Mouse (Mus musculus) ES-E14 (cell line): ENCODE measurements at regions not wholly inside any gene's neighbourhood (a gene's known extent, or its start where the extent isn't known, plus 50 kb on each side); places are given as distances from the start of the nearest gene placed in this dataset.

Source experiments
- DNase-seq: peaks from one replicate; pipeline ENCODE4 v3.0.0-alpha.2; 2013; ENCODE audit warnings: low read depth, low spot score
- H3K27ac ChIP-seq: 2 replicates; pipeline ENCODE4 v1.5.1; 2012; ENCODE audit warnings: low read depth, mild to moderate bottlenecking, low read length, moderate library complexity, mixed read lengths; ENCODE audit not compliant: poor library complexity, insufficient read depth, severe bottlenecking
- H3K36me3 ChIP-seq: 2 replicates; pipeline ENCODE4 v1.6.1; 2012; ENCODE audit warnings: mild to moderate bottlenecking, low read length, moderate library complexity, mixed read lengths; ENCODE audit not compliant: control insufficient read depth, poor library complexity, insufficient read depth, severe bottlenecking
- H3K4me1 ChIP-seq, 2 experiments: fragments of 150-350 bp in 1 of 2; sonication (generic) in 1 of 2; 2 replicates each; pipeline ENCODE4 v1.6.1; 2012; ENCODE audit warnings: low read length in 2 of 2, mild to moderate bottlenecking in 1 of 2, mixed read lengths in 1 of 2; ENCODE audit not compliant: control insufficient read depth in 2 of 2, insufficient read depth in 2 of 2, poor library complexity in 1 of 2
- H3K4me3 ChIP-seq, 2 experiments: fragments of 150-350 bp in 1 of 2; sonication (generic) in 1 of 2; 2 replicates each; pipeline ENCODE4 v1.5.1; 2012; ENCODE audit warnings: low read length in 2 of 2, low read depth in 1 of 2, mild to moderate bottlenecking in 1 of 2, mixed read lengths in 1 of 2; ENCODE audit not compliant: insufficient read depth in 1 of 2, poor library complexity in 1 of 2, severe bottlenecking in 1 of 2
- H3K9ac ChIP-seq: 2 replicates; pipeline ENCODE4 v1.6.1; 2012; ENCODE audit warnings: low read depth, mild to moderate bottlenecking, low read length, mixed read lengths; ENCODE audit not compliant: poor library complexity, insufficient read depth, severe bottlenecking
- H3K9me3 ChIP-seq: fragments of 150-350 bp; sonication (generic); 2 replicates; pipeline ENCODE4 v1.6.1; 2012; ENCODE audit warnings: low read depth, mild to moderate bottlenecking, low read length; ENCODE audit not compliant: control insufficient read depth, insufficient read depth
- CHD2 ChIP-seq: IDR thresholded peaks from 2 replicates; pipeline ENCODE4 v1.6.1; 2014; ENCODE audit warnings: mild to moderate bottlenecking, low read depth, low read length, inconsistent platforms
- HCFC1 ChIP-seq: IDR thresholded peaks from 2 replicates; pipeline ENCODE4 v1.6.1; 2012; ENCODE audit warnings: low read length, inconsistent platforms, borderline replicate concordance; ENCODE audit not compliant: insufficient read depth
- MAFK ChIP-seq: IDR thresholded peaks from 2 replicates; pipeline ENCODE4 v1.6.1; 2014; ENCODE audit warnings: mild to moderate bottlenecking, low read depth, low read length, inconsistent platforms; ENCODE audit not compliant: insufficient read depth
- ZC3H11A ChIP-seq: IDR thresholded peaks from 2 replicates; pipeline ENCODE4 v1.6.1; 2012; ENCODE audit warnings: low read depth, mild to moderate bottlenecking, inconsistent platforms, low read length, borderline replicate concordance
- ZNF384 ChIP-seq: IDR thresholded peaks from 2 replicates; pipeline ENCODE4 v1.6.1; 2012; ENCODE audit warnings: low read depth, low read length, inconsistent platforms
- in situ Hi-C, 2 experiments: fragments of 600-800 bp; cut with MboI; formaldehyde crosslinking; loops; one replicate each; pipeline ENCODE4 v1.15.1; 2025; ENCODE audit warnings: low sequenced_read_pairs in 2 of 2, inconsistent platforms in 1 of 2; ENCODE audit not compliant: unreplicated experiment in 2 of 2

- no peak for TF ChIP-seq ZC3H11A
- TF ChIP-seq ZNF384 = no peak
- TF ChIP-seq MAFK = no peak
- no peak for TF ChIP-seq HCFC1
- no peak for TF ChIP-seq CHD2
- no peaks in the 10 kb centered on the region for H3K4me1 ChIP-seq
- in situ Hi-C loops = no loop called here
- H3K36me3 ChIP-seq = no peaks in the 10 kb centered on the region
- H3K27ac ChIP-seq = no peak overlapping the region
- no peak overlapping the region for H3K9ac ChIP-seq
- no peaks in the 10 kb centered on the region for H3K9me3 ChIP-seq
- no peak for DNase-seq
- no peak overlapping the region for H3K4me3 ChIP-seq
Observed at GRCm38 (mm10) chr3:40472766-40473165, 58.3 kb upstream of the Intu start.

GRCm38 (mm10) chr3:40480258-40480951, 50.7 kb upstream of the Intu start:
- H3K9ac ChIP-seq = no peak overlapping the region
- no peaks in the 10 kb centered on the region for H3K9me3 ChIP-seq
- no peaks in the 10 kb centered on the region for H3K4me1 ChIP-seq
- DNase-seq = no peak
- no peak overlapping the region for H3K4me3 ChIP-seq
- H3K27ac ChIP-seq = no peak overlapping the region
- in situ Hi-C loops = no loop called here
- H3K36me3 ChIP-seq = no peaks in the 10 kb centered on the region
- TF ChIP-seq MAFK (no peak), ZC3H11A (no peak), ZNF384 (no peak), HCFC1 (no peak)
